Mouse (Mus musculus) liver, adult 2 months (tissue): ENCODE results near the gene Arsa.

ENCODE experiments used
- CTCF ChIP-seq: fragments of 200-500 bp; IDR thresholded peaks from 2 replicates; pipeline ENCODE4 v1.5.1; 2011; ENCODE audit warnings: low read depth, low read length, control low read depth
- POLR2A ChIP-seq: fragments of 200-500 bp; IDR thresholded peaks from 2 replicates; pipeline ENCODE4 v1.6.1; 2011; ENCODE audit warnings: low read length, control low read depth; ENCODE audit not compliant: insufficient read depth; ENCODE audit errors: extremely low read depth

DNA sequence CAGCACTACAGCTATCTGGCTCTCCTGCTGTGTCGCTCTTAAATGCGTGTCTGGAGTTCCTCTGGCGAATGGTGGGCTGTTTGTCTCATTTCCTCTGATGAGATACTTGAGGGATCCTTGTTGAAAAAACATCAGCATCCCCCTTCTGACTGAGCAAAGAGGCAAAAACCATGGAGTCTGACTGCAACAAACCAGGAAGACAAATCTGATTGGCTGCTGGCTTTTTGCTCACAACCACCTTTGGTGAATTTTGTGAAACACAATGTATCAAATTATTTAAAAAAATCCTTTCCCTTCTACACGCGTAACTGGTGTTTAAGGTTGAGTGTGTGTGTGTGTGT is 780 bp downstream of the Arsa start:
- TF ChIP-seq POLR2A (no peak), CTCF (no peak)
